Mouse (Mus musculus): ENCODE results near the gene Arhgef26. TPM values are rescaled to one million over a fixed set of nuclear protein-coding genes. Genes with fewer than 3 reads are reported as not detected.

Arhgef26 gene
- polyA plus RNA-seq, 1 experiment from 2014 or later: 9.2 TPM

- ATAC-seq (replicated peaks; ENCODE audit: low FRiP score) (no peak), DNase-seq (ENCODE audit: low spot score) (no peak)
These were observed 74.6 kb downstream of the Arhgef26 start for GRCm38 (mm10) chr3:62412704-62413103.

GRCm38 (mm10) chr3:62414926-62415325 lies 76.8 kb downstream of the Arhgef26 start:
- Histone ChIP-seq H3K9me3 (ENCODE audit: control insufficient read depth, low read length) (no peaks in the 10 kb centered on the region; the same call in 1 of the 2 replicates), H3K27me3 (ENCODE audit: control insufficient read depth, insufficient read depth, low read length) (no peaks in the 10 kb centered on the region), H3K36me3 (ENCODE audit: control insufficient read depth, insufficient read depth, low read length) (no peaks in the 10 kb centered on the region), H3K4me2 (ENCODE audit: low read depth, low read length, severe bottlenecking) (no peak overlapping the region), H3K9ac (ENCODE audit: low read length) (no peak overlapping the region), H3K27ac (ENCODE audit: low read depth, low read length) (no peak overlapping the region), H3K4me1 (replicated peaks; ENCODE audit: control insufficient read depth, insufficient read depth, low read length) (no peaks in the 10 kb centered on the region), H3K4me3 (ENCODE audit: low read depth, low read length) (no peak overlapping the region)
- DNase-seq (ENCODE audit: low spot score): no peak
- 90% methylated on average over 4 of the region's 4 CpGs for WGBS
- no peak for ATAC-seq (replicated peaks; ENCODE audit: low FRiP score)

More at GRCm38 (mm10) chr3:62412704-62413103, 74.6 kb downstream of the Arhgef26 start:
- no peaks in the 10 kb centered on the region for H3K27me3 ChIP-seq (ENCODE audit: control insufficient read depth, insufficient read depth, low read length)
- no peaks in the 10 kb centered on the region for H3K4me1 ChIP-seq (replicated peaks; ENCODE audit: control insufficient read depth, insufficient read depth, low read length)
- 91% methylated on average over 7 of the region's 7 CpGs for WGBS
- no peak overlapping the region for H3K27ac ChIP-seq (ENCODE audit: low read depth, low read length)
- H3K36me3 ChIP-seq (ENCODE audit: control insufficient read depth, insufficient read depth, low read length): no peaks in the 10 kb centered on the region
- no peaks in the 10 kb centered on the region; the same call in 1 of the 2 replicates for H3K9me3 ChIP-seq (ENCODE audit: control insufficient read depth, low read length)
- H3K4me2 ChIP-seq (ENCODE audit: low read depth, low read length, severe bottlenecking): no peak overlapping the region
- no peak overlapping the region for H3K9ac ChIP-seq (ENCODE audit: low read length)
- no peak overlapping the region for H3K4me3 ChIP-seq (ENCODE audit: low read depth, low read length)

GRCm38 (mm10) chr3:62417458-62417857 lies 79.3 kb downstream of the Arhgef26 start:
- H3K27ac ChIP-seq (ENCODE audit: low read depth, low read length): no peak overlapping the region
- WGBS: 97% methylated on average over 6 of the region's 6 CpGs
- ATAC-seq (replicated peaks; ENCODE audit: low FRiP score): no peak
- no peaks in the 10 kb centered on the region for H3K4me1 ChIP-seq (replicated peaks; ENCODE audit: control insufficient read depth, insufficient read depth, low read length)
- H3K36me3 ChIP-seq (ENCODE audit: control insufficient read depth, insufficient read depth, low read length): no peaks in the 10 kb centered on the region
- H3K9me3 ChIP-seq (ENCODE audit: control insufficient read depth, low read length): no peaks in the 10 kb centered on the region
- DNase-seq (ENCODE audit: low spot score): no peak
- no peak overlapping the region for H3K4me3 ChIP-seq (ENCODE audit: low read depth, low read length)
- no peak overlapping the region for H3K9ac ChIP-seq (ENCODE audit: low read length)
- no peaks in the 10 kb centered on the region for H3K27me3 ChIP-seq (ENCODE audit: control insufficient read depth, insufficient read depth, low read length)
- H3K4me2 ChIP-seq (ENCODE audit: low read depth, low read length, severe bottlenecking): no peak overlapping the region

DNA sequence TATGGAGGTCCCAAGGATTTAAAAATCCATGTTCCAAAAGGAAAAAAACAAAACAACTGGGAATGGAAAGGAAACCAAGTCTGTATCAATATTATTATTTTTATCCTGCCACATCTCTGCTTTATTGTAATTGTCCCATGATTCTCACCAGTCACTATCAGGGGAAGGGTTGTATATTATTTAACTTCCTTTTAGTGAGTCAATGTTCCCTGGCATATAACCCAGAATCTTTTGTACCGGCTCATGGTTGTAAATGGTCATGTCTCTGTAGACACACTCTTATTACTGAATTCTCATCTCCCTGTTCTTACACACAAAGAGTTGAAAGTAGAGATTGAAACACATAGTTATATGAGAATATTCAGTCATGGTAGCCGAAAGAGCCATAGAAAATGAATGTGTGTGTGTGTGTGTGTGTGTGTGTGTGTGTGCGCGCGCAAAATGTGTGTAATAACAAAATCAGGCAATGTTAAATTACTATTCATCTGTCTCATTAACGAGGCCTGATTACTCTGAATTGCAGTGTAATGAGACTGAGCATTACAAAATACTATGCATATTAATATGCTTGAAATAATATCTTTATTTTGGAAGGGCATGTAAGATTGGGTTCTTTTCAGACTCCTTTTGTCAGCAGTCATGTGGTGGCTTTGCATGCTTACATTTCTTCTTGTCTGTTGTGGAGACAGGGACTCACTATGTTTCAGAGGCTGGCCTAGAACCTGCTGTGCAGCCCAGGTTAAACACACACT lies 80.4 kb downstream of the Arhgef26 start:
- Histone ChIP-seq H3K4me3 (ENCODE audit: low read depth, low read length) (no peak overlapping the region), H3K9me3 (ENCODE audit: control insufficient read depth, low read length) (no peaks in the 10 kb centered on the region), H3K27ac (ENCODE audit: low read depth, low read length) (no peak overlapping the region), H3K9ac (ENCODE audit: low read length) (no peak overlapping the region), H3K36me3 (ENCODE audit: control insufficient read depth, insufficient read depth, low read length) (no peaks in the 10 kb centered on the region), H3K4me2 (ENCODE audit: low read depth, low read length, severe bottlenecking) (no peak overlapping the region), H3K27me3 (ENCODE audit: control insufficient read depth, insufficient read depth, low read length) (no peaks in the 10 kb centered on the region), H3K4me1 (replicated peaks; ENCODE audit: control insufficient read depth, insufficient read depth, low read length) (no peaks in the 10 kb centered on the region)
- WGBS: 92% methylated on average over 6 of the region's 6 CpGs
- ATAC-seq (replicated peaks; ENCODE audit: low FRiP score): no peak
- DNase-seq (ENCODE audit: low spot score): no peak

GRCm38 (mm10) chr3:62433675-62434074 lies 95.5 kb downstream of the Arhgef26 start:
- Histone ChIP-seq H3K27ac (ENCODE audit: low read depth, low read length) (no peak overlapping the region), H3K4me3 (ENCODE audit: low read depth, low read length) (no peak overlapping the region), H3K36me3 (ENCODE audit: control insufficient read depth, insufficient read depth, low read length) (no peaks in the 10 kb centered on the region), H3K27me3 (ENCODE audit: control insufficient read depth, insufficient read depth, low read length) (no peaks in the 10 kb centered on the region), H3K4me1 (replicated peaks; ENCODE audit: control insufficient read depth, insufficient read depth, low read length) (no peaks in the 10 kb centered on the region), H3K4me2 (ENCODE audit: low read depth, low read length, severe bottlenecking) (no peak overlapping the region), H3K9ac (ENCODE audit: low read length) (no peak overlapping the region), H3K9me3 (ENCODE audit: control insufficient read depth, low read length) (no peaks in the 10 kb centered on the region)
- ATAC-seq (replicated peaks; ENCODE audit: low FRiP score) (no peak), DNase-seq (ENCODE audit: low spot score) (no peak)
- WGBS: 77% methylated on average over 4 of the region's 4 CpGs

DNA sequence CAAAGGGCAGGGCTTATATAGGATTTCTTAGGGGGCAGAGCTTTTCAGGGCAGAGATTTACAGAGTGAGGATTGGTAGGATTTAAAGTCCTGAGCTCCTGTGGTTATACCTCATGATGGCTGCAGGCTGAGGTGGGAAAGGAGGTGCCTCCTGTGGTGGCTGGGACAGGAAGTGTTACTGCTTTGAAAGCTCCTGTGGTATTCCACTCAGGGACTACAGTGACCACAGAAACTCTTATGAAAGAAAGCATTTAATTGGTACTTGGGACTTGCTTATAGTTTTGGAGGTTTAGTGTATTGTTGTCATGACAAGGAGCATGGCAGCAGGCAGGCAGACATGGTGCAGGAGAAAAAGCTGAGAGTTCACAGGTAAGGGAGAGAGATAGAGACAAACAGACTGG lies 97.8 kb downstream of the Arhgef26 start:
- H3K4me1 ChIP-seq (replicated peaks; ENCODE audit: control insufficient read depth, insufficient read depth, low read length): no peaks in the 10 kb centered on the region
- no peaks in the 10 kb centered on the region for H3K27me3 ChIP-seq (ENCODE audit: control insufficient read depth, insufficient read depth, low read length)
- no peak overlapping the region for H3K27ac ChIP-seq (ENCODE audit: low read depth, low read length)
- H3K4me2 ChIP-seq (ENCODE audit: low read depth, low read length, severe bottlenecking): no peak overlapping the region
- H3K36me3 ChIP-seq (ENCODE audit: control insufficient read depth, insufficient read depth, low read length): no peaks in the 10 kb centered on the region
- no peak for ATAC-seq (replicated peaks; ENCODE audit: low FRiP score)
- no peak for DNase-seq (ENCODE audit: low spot score)
- no peak overlapping the region for H3K9ac ChIP-seq (ENCODE audit: low read length)
- H3K9me3 ChIP-seq (ENCODE audit: control insufficient read depth, low read length): no peaks in the 10 kb centered on the region
- no peak overlapping the region for H3K4me3 ChIP-seq (ENCODE audit: low read depth, low read length)

- DNase-seq (ENCODE audit: low spot score): no peak
- Histone ChIP-seq H3K27ac (ENCODE audit: low read depth, low read length) (no peak overlapping the region), H3K4me1 (replicated peaks; ENCODE audit: control insufficient read depth, insufficient read depth, low read length) (no peaks in the 10 kb centered on the region), H3K9ac (ENCODE audit: low read length) (no peak overlapping the region), H3K27me3 (ENCODE audit: control insufficient read depth, insufficient read depth, low read length) (no peaks in the 10 kb centered on the region), H3K4me3 (ENCODE audit: low read depth, low read length) (no peak overlapping the region), H3K4me2 (ENCODE audit: low read depth, low read length, severe bottlenecking) (no peak overlapping the region), H3K9me3 (ENCODE audit: control insufficient read depth, low read length) (no peaks in the 10 kb centered on the region), H3K36me3 (ENCODE audit: control insufficient read depth, insufficient read depth, low read length) (no peaks in the 10 kb centered on the region)
- 28% methylated on average over 5 of the region's 5 CpGs for WGBS
- ATAC-seq (replicated peaks; ENCODE audit: low FRiP score): no peak
These were observed 102.4 kb downstream of the Arhgef26 start for GRCm38 (mm10) chr3:62440431-62440969.

GRCm38 (mm10) chr3:62443582-62444194 lies 105.5 kb downstream of the Arhgef26 start:
- H3K4me1 ChIP-seq (replicated peaks; ENCODE audit: control insufficient read depth, insufficient read depth, low read length): no peaks in the 10 kb centered on the region
- no peak overlapping the region for H3K4me3 ChIP-seq (ENCODE audit: low read depth, low read length)
- no peak for ATAC-seq (replicated peaks; ENCODE audit: low FRiP score)
- no peaks in the 10 kb centered on the region for H3K27me3 ChIP-seq (ENCODE audit: control insufficient read depth, insufficient read depth, low read length)
- 81% methylated on average over 12 of the region's 12 CpGs for WGBS
- H3K27ac ChIP-seq (ENCODE audit: low read depth, low read length): no peak overlapping the region
- no peak for DNase-seq (ENCODE audit: low spot score)
- H3K9me3 ChIP-seq (ENCODE audit: control insufficient read depth, low read length): no peaks in the 10 kb centered on the region
- no peaks in the 10 kb centered on the region for H3K36me3 ChIP-seq (ENCODE audit: control insufficient read depth, insufficient read depth, low read length)
- H3K9ac ChIP-seq (ENCODE audit: low read length): no peak overlapping the region
- H3K4me2 ChIP-seq (ENCODE audit: low read depth, low read length, severe bottlenecking): no peak overlapping the region
